Mouse (Mus musculus): ENCODE results near the gene Lifr.

GRCm38 (mm10) chr15:7180576-7180975 is 90.2 kb downstream of the Lifr start:
- no peak for TF ChIP-seq CTCF (conservative IDR thresholded peaks at IDR 0.05; ENCODE audit: low read length)
- no peak for TF ChIP-seq NANOG (IDR thresholded peaks at IDR 0.05; ENCODE audit: borderline replicate concordance, low read length)
- TF ChIP-seq POU5F1 (IDR thresholded peaks at IDR 0.05; ENCODE audit: borderline replicate concordance, low read length): no peak
